Mouse (Mus musculus) adrenal gland, adult 2 months (tissue): ENCODE results near the gene H2al1i. TPM values are rescaled to one million over a fixed set of nuclear protein-coding genes. Genes with fewer than 3 reads are reported as not detected.

ENCODE experiments used
- polyA plus RNA-seq: library from polyadenylated mRNA; depleted of rRNA; stranded (reverse); fragments of >200 nt; gene quantifications from 2 replicates; pipeline ENCODE4 v1.2.3, GENCODE M21; 2012; rRNA removed
- total RNA-seq, 2 experiments: library from RNA; stranded (reverse); gene quantifications; 2 replicates each; pipeline ENCODE4 v1.2.3; 2021

The H2al1i gene
- total and polyA plus RNA-seq, 3 experiments, result not detected

Other genes starting within 250 kb of the H2al1i start
- not detected for gene H2al1a, start 25.4 kb upstream of the H2al1i start, total RNA-seq
- not detected in 2 replicates for gene H2al1a, start 25.4 kb upstream of the H2al1i start, polyA plus RNA-seq
- gene H2al1b, start 22.2 kb upstream of the H2al1i start, total RNA-seq, result not detected
- not detected in 2 replicates for gene H2al1b, start 22.2 kb upstream of the H2al1i start, polyA plus RNA-seq
- not detected for gene H2al1c, start 19.0 kb upstream of the H2al1i start, total RNA-seq
- not detected in 2 replicates for gene H2al1c, start 19.0 kb upstream of the H2al1i start, polyA plus RNA-seq
- not detected for gene H2al1d, start 15.8 kb upstream of the H2al1i start, total RNA-seq
- gene H2al1d, start 15.8 kb upstream of the H2al1i start, polyA plus RNA-seq, result not detected in 2 replicates
- not detected for gene H2al1e, start 12.7 kb upstream of the H2al1i start, total RNA-seq
- gene H2al1e, start 12.7 kb upstream of the H2al1i start, polyA plus RNA-seq, result not detected in 2 replicates
- not detected for gene H2al1f, start 9.5 kb upstream of the H2al1i start, total RNA-seq
- gene H2al1f, start 9.5 kb upstream of the H2al1i start, polyA plus RNA-seq, result not detected in 2 replicates
- not detected for gene H2al1g, start 6.4 kb upstream of the H2al1i start, total RNA-seq
- gene H2al1g, start 6.4 kb upstream of the H2al1i start, polyA plus RNA-seq, result not detected in 2 replicates
- gene H2al1h, start 3.2 kb upstream of the H2al1i start, total RNA-seq, result not detected
- gene H2al1h, start 3.2 kb upstream of the H2al1i start, polyA plus RNA-seq, result not detected in 2 replicates
- gene H2al1j, start 3.2 kb downstream of the H2al1i start, total RNA-seq, result not detected
- not detected in 2 replicates for gene H2al1j, start 3.2 kb downstream of the H2al1i start, polyA plus RNA-seq